Comparison of ENCODE assay signal across 30 mouse cellular contexts in genomic region chr11:108202835-108203234, GRCm38 (mm10).
"Had no signal": no experiment of that assay in that cellular context is flagged by ENCODE, and none has a peak within 500 bp of the region (broad histone marks: within the 10 kb centered on the region; RNA-seq: fewer than 3 reads in every experiment).

No protein-coding gene starts in this region.

- H3K4me2 ChIP-seq: limb, embryonic 12.5 days; limb, embryonic 13.5 days; limb, embryonic 15.5 days; liver, embryonic 11.5 days; liver, embryonic 12.5 days; liver, embryonic 13.5 days; liver, embryonic 15.5 days; lung, embryonic 14.5 days; lung, embryonic 15.5 days; midbrain, embryonic 11.5 days; midbrain, embryonic 12.5 days; midbrain, embryonic 13.5 days; midbrain, embryonic 15.5 days; neural tube, embryonic 12.5 days had no signal

- H3K4me3 ChIP-seq: limb, embryonic 10.5 days; limb, embryonic 12.5 days; limb, embryonic 13.5 days; limb, embryonic 15.5 days; liver, embryonic 12.5 days; liver, embryonic 13.5 days; liver, embryonic 15.5 days; lung, embryonic 15.5 days; megakaryocyte, embryonic 14.5 days; midbrain, embryonic 10.5 days; midbrain, embryonic 12.5 days; midbrain, embryonic 13.5 days; midbrain, embryonic 15.5 days; myocyte; neural tube, embryonic 12.5 days had no signal

- H3K27ac ChIP-seq: limb, embryonic 10.5 days; limb, embryonic 12.5 days; limb, embryonic 13.5 days; limb, embryonic 15.5 days; liver, embryonic 12.5 days; liver, embryonic 13.5 days; liver, embryonic 14.5 days; liver, embryonic 15.5 days; lung, embryonic 15.5 days; macrophage; midbrain, embryonic 10.5 days; midbrain, embryonic 12.5 days; midbrain, embryonic 13.5 days; midbrain, embryonic 15.5 days; neural tube, embryonic 12.5 days had no signal

- DNase-seq: left cerebral cortex, postnatal 4 days; liver; liver, embryonic 13.5 days; liver, postnatal 0 days; lung, adult 18-20 months; lung, adult 2 months; lung, embryonic 14.5 days; lung, postnatal 10 days; lung, postnatal 14 days; lung, postnatal 36 days; lung, postnatal 4 days; midbrain, embryonic 14.5 days had no signal

- H3K36me3 ChIP-seq: limb, embryonic 10.5 days; limb, embryonic 12.5 days; limb, embryonic 13.5 days; limb, embryonic 15.5 days; liver, embryonic 12.5 days; liver, embryonic 13.5 days; liver, embryonic 15.5 days; lung, embryonic 15.5 days; midbrain, embryonic 10.5 days; midbrain, embryonic 12.5 days; midbrain, embryonic 13.5 days; midbrain, embryonic 15.5 days; neural tube, embryonic 12.5 days had no signal

- H3K9me3 ChIP-seq: limb, embryonic 10.5 days; limb, embryonic 12.5 days; limb, embryonic 13.5 days; limb, embryonic 15.5 days; liver, embryonic 12.5 days; liver, embryonic 13.5 days; liver, embryonic 15.5 days; lung, embryonic 15.5 days; megakaryocyte, embryonic 14.5 days; midbrain, embryonic 10.5 days; midbrain, embryonic 12.5 days; midbrain, embryonic 13.5 days; midbrain, embryonic 15.5 days; neural tube, embryonic 12.5 days had no signal

- H3K4me1 ChIP-seq: liver, embryonic 12.5 days; liver, embryonic 13.5 days; liver, embryonic 15.5 days had no signal

- H3K27me3 ChIP-seq: limb, embryonic 12.5 days; limb, embryonic 13.5 days; limb, embryonic 15.5 days; liver, embryonic 12.5 days; liver, embryonic 13.5 days; liver, embryonic 15.5 days; lung, embryonic 15.5 days; megakaryocyte, embryonic 14.5 days; midbrain, embryonic 15.5 days; neural tube, embryonic 12.5 days had no signal

- H3K9ac ChIP-seq: limb, embryonic 12.5 days; limb, embryonic 13.5 days; limb, embryonic 15.5 days; liver, embryonic 12.5 days; liver, embryonic 13.5 days; liver, embryonic 14.5 days; liver, embryonic 15.5 days; liver, postnatal 0 days; lung, embryonic 14.5 days; lung, embryonic 15.5 days; midbrain, embryonic 12.5 days; midbrain, embryonic 13.5 days; midbrain, embryonic 15.5 days; neural tube, embryonic 12.5 days had no signal
